Mouse (Mus musculus): ENCODE results near the gene Ntsr2. TPM values are rescaled to one million over a fixed set of nuclear protein-coding genes. Genes with fewer than 3 reads are reported as not detected.
"Not testable (repeated sequence)": the region's sequence is repeated elsewhere in the genome, so short reads cannot be mapped to it uniquely, and the experiment has no call there.

Gene Ntsr2
- total RNA-seq, 2 experiments from 2014 or later, result 11.5 to 12.5 TPM

GRCm38 (mm10) chr12:16646780-16647409, 6.3 kb upstream of the Ntsr2 start:
- DNase-seq, result no peak
- intact Hi-C loops (cut with DNase I), result no loop called here

DNA sequence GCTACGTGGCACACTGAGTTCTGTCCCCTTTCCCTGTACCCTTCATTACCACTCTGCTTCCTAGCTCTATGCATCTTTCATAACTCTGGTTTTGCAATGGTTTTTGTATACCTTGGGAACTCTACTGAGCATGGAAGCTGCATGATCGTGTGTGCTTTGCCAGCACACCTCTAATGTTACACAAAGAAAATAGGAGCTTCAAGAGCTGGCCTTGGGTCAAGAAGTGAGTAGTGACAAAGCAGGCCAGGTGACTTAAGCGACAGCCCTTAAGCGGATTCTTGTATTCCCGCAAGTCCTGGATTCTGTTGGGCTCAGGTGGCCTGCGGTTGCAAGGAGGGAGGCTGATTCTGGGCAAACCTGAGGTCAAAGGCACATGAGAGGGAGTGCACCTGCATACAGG, 4.9 kb upstream of the Ntsr2 start:
- DNase-seq, result no peak
- intact Hi-C loops (cut with DNase I), result no loop called here

DNA sequence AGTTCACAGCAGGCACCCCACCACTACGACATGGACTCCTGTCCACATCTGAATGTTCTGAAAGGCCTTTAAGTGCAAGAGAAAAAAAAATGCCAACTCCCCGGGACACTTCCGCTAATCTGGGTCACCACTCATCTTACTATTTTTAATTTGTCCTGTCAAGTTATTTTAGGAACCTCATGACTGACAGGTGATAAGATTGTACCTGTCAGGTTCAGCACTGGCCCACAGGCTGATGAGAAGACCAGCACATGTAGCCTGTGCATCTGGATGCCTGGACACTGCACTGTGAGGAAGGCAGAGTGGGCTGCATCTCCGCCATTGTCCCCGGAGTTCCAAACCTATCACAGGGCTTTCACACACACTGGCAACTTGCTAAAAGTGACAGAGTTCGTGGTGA, 3.4 kb upstream of the Ntsr2 start:
- no peak for DNase-seq
- intact Hi-C loops (cut with DNase I), result no loop called here

- no peak for DNase-seq
- intact Hi-C loops (cut with DNase I), result no loop called here
Measured at GRCm38 (mm10) chr12:16655604-16656003, 2.4 kb downstream of the Ntsr2 start.

DNA sequence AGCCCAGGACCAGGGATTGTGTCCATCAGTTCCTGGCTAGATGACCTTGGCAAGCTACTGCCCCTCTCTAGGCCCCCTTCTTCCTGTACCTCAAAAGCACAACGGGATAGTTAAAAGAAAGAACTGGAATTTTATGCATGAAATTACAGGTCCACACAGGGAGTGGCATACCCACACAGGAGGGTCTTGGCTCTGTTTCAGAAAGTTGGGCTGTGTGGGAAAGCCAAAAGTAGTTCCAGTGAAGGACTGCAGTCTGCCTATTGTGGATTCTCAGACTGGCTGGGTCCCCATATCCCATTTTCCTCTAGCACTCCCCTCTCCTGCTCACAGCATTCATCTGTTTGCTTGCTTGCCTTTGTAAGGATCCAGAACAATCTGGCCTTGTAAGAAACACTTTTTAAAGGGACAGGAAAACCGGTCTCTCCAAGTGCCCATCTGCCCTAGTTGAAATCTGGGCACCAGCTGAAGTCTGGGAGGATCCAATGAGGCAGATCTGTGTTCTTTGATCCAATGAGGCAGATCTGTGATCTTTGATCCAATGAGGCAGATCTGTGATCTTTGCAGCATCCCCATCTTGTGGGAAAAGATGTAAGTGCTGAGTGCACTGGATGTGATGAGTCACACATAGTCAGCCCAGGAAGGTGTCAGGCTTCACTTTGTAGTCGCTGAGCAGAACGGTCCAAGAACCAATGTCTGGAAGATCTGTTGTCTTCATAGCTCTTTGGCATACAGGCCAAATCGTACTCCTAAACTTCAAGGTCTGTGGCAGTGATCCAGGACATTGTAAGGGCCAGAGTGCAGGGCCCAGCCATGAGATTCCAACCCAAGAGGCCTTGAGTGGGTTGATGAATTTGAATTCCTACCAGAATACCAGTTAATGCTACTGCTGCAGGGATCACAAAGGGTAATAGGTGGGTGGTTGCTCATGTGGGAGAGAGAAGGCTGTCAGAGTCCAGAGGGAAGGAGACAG, 4.0 kb downstream of the Ntsr2 start:
- intact Hi-C loops (cut with DNase I), result no loop called here

GRCm38 (mm10) chr12:16661459-16661858, 8.3 kb downstream of the Ntsr2 start:
- DNase-seq, result peak; percentile 60
- intact Hi-C loops (cut with DNase I), result no loop called here

More for the DNA sequence above, 4.0 kb downstream of the Ntsr2 start:
- DNase-seq, result no peak

DNA sequence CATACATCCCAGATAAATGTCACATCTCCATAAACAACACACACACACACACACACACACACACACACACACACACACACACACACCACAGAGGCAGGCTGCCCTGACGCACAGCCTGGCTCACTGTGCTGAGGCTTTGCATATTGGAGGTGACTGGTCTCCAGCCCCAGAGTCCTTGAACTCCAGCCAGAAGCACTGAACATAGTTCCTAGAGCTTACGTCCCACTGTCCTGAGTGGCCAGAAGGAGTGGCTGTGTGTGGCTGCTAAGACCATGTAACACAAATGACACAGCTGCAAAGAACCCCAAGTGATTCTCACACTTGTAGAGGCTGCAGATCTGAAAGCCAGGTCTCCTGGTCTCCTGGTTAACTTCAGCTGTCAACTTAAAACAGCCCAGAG, 8.8 kb downstream of the Ntsr2 start:
- no peak for DNase-seq
- intact Hi-C loops (cut with DNase I), result no loop called here

GRCm38 (mm10) chr12:16662955-16663585, 9.9 kb downstream of the Ntsr2 start:
- intact Hi-C loops (cut with DNase I), result no loop called here
- peak; percentile 33 for DNase-seq

- DNase-seq, result no peak
- intact Hi-C loops (cut with DNase I), result no loop called here
Measured at GRCm38 (mm10) chr12:16665022-16665421, 11.8 kb downstream of the Ntsr2 start.

- intact Hi-C loops (cut with DNase I), result no loop called here
- no peak for DNase-seq
Measured at GRCm38 (mm10) chr12:16669176-16669575, 16.0 kb downstream of the Ntsr2 start.

GRCm38 (mm10) chr12:16672246-16672645, 19.1 kb downstream of the Ntsr2 start:
- intact Hi-C loops (cut with DNase I), result no loop called here

GRCm38 (mm10) chr12:16690631-16691030, 37.4 kb downstream of the Ntsr2 start:
- intact Hi-C loops (cut with DNase I), result no loop called here
- no peak for DNase-seq

More at GRCm38 (mm10) chr12:16672246-16672645, 19.1 kb downstream of the Ntsr2 start:
- no peak for DNase-seq

- DNase-seq, result no peak
- intact Hi-C loops (cut with DNase I), result no loop called here
Measured at GRCm38 (mm10) chr12:16694783-16695182, 41.6 kb downstream of the Ntsr2 start.

DNA sequence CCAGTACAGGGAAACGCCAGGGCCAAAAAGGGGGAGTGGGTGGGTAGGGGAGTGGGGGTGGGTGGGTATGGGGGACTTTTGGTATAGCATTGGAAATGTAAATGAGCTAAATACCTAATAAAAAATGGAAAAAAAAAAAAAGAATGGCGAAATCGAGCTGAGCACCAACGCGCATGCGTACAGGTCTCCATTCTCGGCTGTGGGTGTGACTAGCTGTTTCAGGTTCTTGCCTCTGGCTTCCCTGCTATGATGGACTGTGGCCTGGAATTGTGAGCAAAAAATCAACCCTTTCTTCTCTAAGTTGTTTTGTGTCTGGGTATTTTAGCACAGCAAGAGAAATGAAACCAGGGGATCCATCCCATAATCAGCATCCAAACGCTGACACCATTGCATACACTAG, 42.1 kb downstream of the Ntsr2 start:
- intact Hi-C loops (cut with DNase I); DNase-seq: not testable (repeated sequence)

- DNase-seq, result no peak
- intact Hi-C loops (cut with DNase I), result no loop called here
Measured at GRCm38 (mm10) chr12:16696146-16696545, 43.0 kb downstream of the Ntsr2 start.

- intact Hi-C loops (cut with DNase I), result no loop called here
- DNase-seq, result no peak
Measured at GRCm38 (mm10) chr12:16698691-16699090, 45.5 kb downstream of the Ntsr2 start.

Other genes starting within 250 kb of the Ntsr2 start
- 10 to 100 TPM; 16.7 to 19.5 TPM for gene Lpin1, start 42.4 kb upstream of the Ntsr2 start, total RNA-seq (2021)
- under 1 TPM; 0.84 to 0.97 TPM for gene Greb1, start 147.5 kb downstream of the Ntsr2 start, total RNA-seq (2021)
- 10 to 100 TPM; 19.2 to 21.9 TPM for gene E2f6, start 157.6 kb downstream of the Ntsr2 start, total RNA-seq (2021)
- gene Rock2, start 241.5 kb downstream of the Ntsr2 start, total RNA-seq (2021), result 10 to 100 TPM; 53.2 to 57.3 TPM

Data from left cerebral cortex, postnatal 4 days (tissue).